Mouse (Mus musculus) G1E-ER4 (cell line): Measurements from ENCODE around the gene Vmn1r59. TPM values are rescaled to one million over a fixed set of nuclear protein-coding genes. Genes with fewer than 3 reads are reported as not detected.
"Not testable (repeated sequence)": the region's sequence is repeated elsewhere in the genome, so short reads cannot be mapped to it uniquely, and the experiment has no call there.

Experiments used
- GATA1 ChIP-seq: IDR thresholded peaks from one replicate; pipeline ENCODE4 v1.8.0; 2012; ENCODE audit warnings: low read length, inconsistent platforms
- polyA plus RNA-seq: library from polyadenylated mRNA; stranded (reverse); fragments of >175 nt; gene quantifications from 2 replicates; pipeline ENCODE4 v1.2.3, GENCODE M21; 2012

The Vmn1r59 gene
- polyA plus RNA-seq, result not detected in 2 replicates

- no peak for TF ChIP-seq GATA1
Observed at GRCm38 (mm10) chr7:5456674-5457073, at the start of gene Vmn1r59. Gene Vmn1r59, minus strand, starts transcription at chr7:5456774.

GRCm38 (mm10) chr7:5493856-5494255 lies 37.3 kb upstream of the Vmn1r59 start, which contains the start of gene Vmn2r28:
Gene Vmn2r28, minus strand, starts transcription at chr7:5493956.
- not testable (repeated sequence) for TF ChIP-seq GATA1

GRCm38 (mm10) chr7:5448627-5449026 lies 7.9 kb downstream of the Vmn1r59 start:
- TF ChIP-seq GATA1, result no peak

- TF ChIP-seq GATA1, result not testable (repeated sequence)
Observed at GRCm38 (mm10) chr7:5413296-5413695, 43.3 kb downstream of the Vmn1r59 start, which contains the start of gene Vmn1r58. Gene Vmn1r58, minus strand, starts transcription at chr7:5413396.

GRCm38 (mm10) chr7:5406201-5406600 lies 50.4 kb downstream of the Vmn1r59 start:
- TF ChIP-seq GATA1, result no peak

Other genes with a start within 250 kb of the Vmn1r59 start
- not detected in 2 replicates for gene Vmn1r57, start 238.3 kb downstream of the Vmn1r59 start, polyA plus RNA-seq
- gene Gm5065, start 106.2 kb downstream of the Vmn1r59 start, polyA plus RNA-seq, result not detected in 2 replicates
- gene Nlrp2, start 105.7 kb downstream of the Vmn1r59 start, polyA plus RNA-seq, result not detected in 2 replicates
- gene Vmn1r58, start 43.4 kb downstream of the Vmn1r59 start, polyA plus RNA-seq, result not detected in 2 replicates
- not detected in 2 replicates for gene Vmn2r28, start 37.2 kb upstream of the Vmn1r59 start, polyA plus RNA-seq
- gene Vmn1r60, start 90.5 kb upstream of the Vmn1r59 start, polyA plus RNA-seq, result not detected in 2 replicates
- not detected in 2 replicates for gene Vmn1r61, start 156.5 kb upstream of the Vmn1r59 start, polyA plus RNA-seq
- gene Vmn1r62, start 216.9 kb upstream of the Vmn1r59 start, polyA plus RNA-seq, result not detected in 2 replicates